In genomic region chr9:51213023-51213728, GRCm38 (mm10) we compare ENCODE assay signal across 15 mouse cellular contexts. TPM values are rescaled to one million over a fixed set of nuclear protein-coding genes. Genes with fewer than 3 reads are reported as not detected.
DNase-seq lines count a peak whose midpoint lies in the region; ATAC-seq and TF ChIP-seq lines count a peak whose summit lies in the region.
"Had no signal": no experiment of that assay in that cellular context is flagged by ENCODE, and none has a peak within 500 bp of the region (broad histone marks: within the 10 kb centered on the region; RNA-seq: fewer than 3 reads in every experiment).

Gene Pou2af1 (plus strand): TSS chr9:51213708.

- 67% methylated on average over 20 of the region's 20 CpGs for WGBS in liver, postnatal 0 days (ENCODE audit: insufficient replicate concordance)
- WGBS in liver, embryonic 12.5 days (ENCODE audit: insufficient replicate concordance), result 73% methylated on average over 20 of the region's 20 CpGs
- WGBS in lung, adult 2 months, result 69% methylated on average over 20 of the region's 20 CpGs

- peak; percentile 83 for ATAC-seq in liver, postnatal 0 days
- ATAC-seq in liver, embryonic 12.5 days, result no peak

- no peak for TF ChIP-seq CTCF in liver, postnatal 0 days (IDR thresholded peaks at IDR 0.05; ENCODE audit: low read depth)
- no peak for TF ChIP-seq CTCF in lung, adult 2 months (IDR thresholded peaks at IDR 0.05; ENCODE audit: insufficient read depth, low read length)

- H3K27ac ChIP-seq in liver, postnatal 0 days (ENCODE audit: low read depth), result peak within 1 kb of the TSS; percentile 78
- H3K27ac ChIP-seq in liver, embryonic 12.5 days, result no peak within 1 kb of the TSS
- H3K27ac ChIP-seq: embryonic facial prominence, embryonic 10.5 days; forebrain, embryonic 12.5 days; heart, adult 2 months; hindbrain, embryonic 15.5 days had no signal

- H3K36me3 ChIP-seq in liver, postnatal 0 days (replicated peaks; ENCODE audit: insufficient read depth, low read length), result no peaks in the 10 kb centered on the region
- no peaks in the 10 kb centered on the region for H3K36me3 ChIP-seq in liver, embryonic 12.5 days
- H3K36me3 ChIP-seq: embryonic facial prominence, embryonic 10.5 days; forebrain, embryonic 12.5 days; hindbrain, embryonic 15.5 days had no signal

- TF ChIP-seq EP300 in liver, postnatal 0 days (IDR thresholded peaks at IDR 0.05; ENCODE audit: low read depth), result peak; percentile 47

- H3K4me2 ChIP-seq in liver, postnatal 0 days (ENCODE audit: low read depth, low read length), result no peak within 1 kb of the TSS
- H3K4me2 ChIP-seq in liver, embryonic 12.5 days, result no peak within 1 kb of the TSS
- H3K4me2 ChIP-seq: forebrain, embryonic 12.5 days; hindbrain, embryonic 15.5 days had no signal

- H3K4me1 ChIP-seq in liver, postnatal 0 days (ENCODE audit: insufficient read depth), result no peaks in the 10 kb centered on the region
- no peaks in the 10 kb centered on the region for H3K4me1 ChIP-seq in liver, embryonic 12.5 days
- no peaks in the 10 kb centered on the region for H3K4me1 ChIP-seq in lung, adult 2 months (ENCODE audit: control insufficient read depth, insufficient read depth, low read length)
- H3K4me1 ChIP-seq: forebrain, embryonic 12.5 days; hindbrain, embryonic 15.5 days had no signal

- H3K9me3 ChIP-seq in liver, postnatal 0 days (ENCODE audit: low read length), result no peaks in the 10 kb centered on the region
- no peaks in the 10 kb centered on the region for H3K9me3 ChIP-seq in liver, embryonic 12.5 days (replicated peaks)
- H3K9me3 ChIP-seq: embryonic facial prominence, embryonic 10.5 days; forebrain, embryonic 12.5 days; hindbrain, embryonic 15.5 days had no signal

- peak; percentile 46 for DNase-seq in liver, postnatal 0 days
- DNase-seq in lung, adult 2 months, result no peak
- DNase-seq in spleen, adult 18-20 months, result peak; percentile 72 to 80
- peak; percentile 65 to 81 for DNase-seq in thymus, postnatal 36 days
- no peak for DNase-seq in left cerebral cortex, adult 18-20 months (ENCODE audit: low spot score in 2 of 2)
- no peak for DNase-seq in gastrocnemius, postnatal 4 days (ENCODE audit: low spot score in 2 of 2)
- no peak for DNase-seq in left cerebral cortex, adult 8-10 months (ENCODE audit: low spot score in 2 of 2)
- DNase-seq: cerebellum, adult 11 months; kidney, postnatal 36 days had no signal

- TF ChIP-seq POLR2A in lung, adult 2 months (IDR thresholded peaks at IDR 0.05; ENCODE audit: borderline replicate concordance, extremely low read depth, low read depth, low read length), result no peak

- H3K27me3 ChIP-seq in liver, postnatal 0 days (ENCODE audit: insufficient read depth, low read length), result no peaks in the 10 kb centered on the region
- no peaks in the 10 kb centered on the region for H3K27me3 ChIP-seq in liver, embryonic 12.5 days (replicated peaks)
- H3K27me3 ChIP-seq: forebrain, embryonic 12.5 days; hindbrain, embryonic 15.5 days had no signal

- H3K4me3 ChIP-seq in liver, postnatal 0 days (ENCODE audit: low read depth, low read length), result peak within 1 kb of the TSS; percentile 28
- no peak within 1 kb of the TSS for H3K4me3 ChIP-seq in liver, embryonic 12.5 days
- H3K4me3 ChIP-seq in lung, adult 2 months (replicated peaks; ENCODE audit: extremely low read depth, low read depth, low read length), result peak within 1 kb of the TSS; percentile 27
- H3K4me3 ChIP-seq: embryonic facial prominence, embryonic 10.5 days; forebrain, embryonic 12.5 days; heart, adult 2 months; hindbrain, embryonic 15.5 days; myocyte had no signal

- peak within 1 kb of the TSS; percentile 35 for H3K9ac ChIP-seq in liver, postnatal 0 days (replicated peaks)
- no peak within 1 kb of the TSS for H3K9ac ChIP-seq in liver, embryonic 12.5 days
- H3K9ac ChIP-seq: forebrain, embryonic 12.5 days; hindbrain, embryonic 15.5 days had no signal

RNA-seq across cellular contexts. Expression of gene Pou2af1, which starts in this region (rescaled TPM):
- polyA plus RNA-seq in liver, postnatal 0 days (2015; fragmentation: Nextera tagmentation; extraction: Ambion mirVana), result 7.6 and 8.4 TPM in 2 replicates
- polyA plus RNA-seq in liver, embryonic 12.5 days (2016; fragmentation: Nextera tagmentation; extraction: Ambion mirVana), result 0.05 TPM in 1 of 2 replicates, not detected in the other
- 10.1 and 11.0 TPM in 2 replicates for polyA plus RNA-seq in lung, adult 2 months (2012; rRNA removed)
- not detected for total RNA-seq in left cerebral cortex, adult 18-20 months (2021)
- under 1 TPM; 0.25 to 0.31 TPM for total RNA-seq in gastrocnemius, postnatal 4 days (2021)
- total RNA-seq in left cerebral cortex, adult 8-10 months (2022), result under 1 TPM in 1 of 4 experiments, not detected in 3; 0.20 TPM
- polyA plus RNA-seq: embryonic facial prominence, embryonic 10.5 days; forebrain, embryonic 12.5 days had no signal

Comparison
In these comparisons a context has a peak if more than half of its experiments do, and no peak if none do; other contexts are left out.
1. DNase-seq: peak in liver, postnatal 0 days (single experiment), spleen, adult 18-20 months (2 of 2) and thymus, postnatal 36 days (2 of 2); none in lung, adult 2 months (single experiment), left cerebral cortex, adult 18-20 months (0 of 2), gastrocnemius, postnatal 4 days (0 of 2) and left cerebral cortex, adult 8-10 months (0 of 2).